Mouse (Mus musculus): ENCODE data around the gene Dusp5.

GRCm38 (mm10) chr19:53564174-53564573, 35.3 kb downstream of the Dusp5 start:
- TF ChIP-seq CTCF (IDR thresholded peaks at IDR 0.05; ENCODE audit: low read depth) (no peak), EP300 (optimal IDR thresholded peaks at IDR 0.05) (no peak)
